Mouse (Mus musculus): ENCODE results near the gene 1810009A15Rik.

DNA sequence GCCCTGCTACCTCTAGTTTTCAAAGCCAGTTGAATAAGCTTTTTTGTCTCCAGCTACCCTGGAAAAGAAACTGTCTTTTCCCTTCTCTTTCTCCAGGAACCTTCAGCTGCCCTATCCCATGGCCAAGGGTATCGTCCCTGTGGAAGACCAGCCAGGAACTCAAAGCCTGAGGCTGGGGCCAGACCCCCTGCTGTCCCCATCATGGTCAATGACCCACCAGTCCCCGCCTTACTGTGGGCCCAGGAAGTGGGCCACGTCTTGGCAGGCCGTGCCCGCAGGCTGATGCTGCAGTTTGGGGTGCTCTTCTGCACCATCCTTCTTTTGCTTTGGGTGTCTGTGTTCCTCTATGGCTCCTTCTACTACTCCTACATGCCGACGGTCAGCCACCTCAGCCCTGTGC is 47.6 kb upstream of the 1810009A15Rik start:
- TF ChIP-seq CTCF (IDR thresholded peaks at IDR 0.05; ENCODE audit: low read depth) = no peak
- TF ChIP-seq EP300 (IDR thresholded peaks at IDR 0.05; ENCODE audit: low read depth) = no peak
